Mouse (Mus musculus): ENCODE measurements around the gene Rcn1.

The Rcn1 gene

DNA sequence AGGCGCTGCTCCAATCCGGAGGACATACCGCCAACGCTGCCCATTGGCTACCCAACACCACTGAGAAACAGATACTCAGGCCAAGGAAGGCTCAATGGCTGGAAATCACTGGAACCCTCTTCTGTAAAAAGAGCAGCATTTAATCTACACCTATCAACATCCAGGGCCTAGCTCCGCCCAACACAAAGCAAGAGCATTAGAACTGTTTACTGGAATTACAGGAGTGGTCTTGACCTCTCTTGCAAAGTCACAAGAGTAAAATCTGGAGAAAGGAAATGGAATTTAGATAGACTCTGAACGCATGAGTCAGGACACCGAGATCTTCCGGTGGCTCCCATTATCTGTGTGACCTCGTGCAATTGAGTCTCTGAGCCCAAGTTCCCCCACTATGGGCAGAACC is 3.1 kb downstream of the Rcn1 start:
- no peak for DNase-seq (ENCODE audit: extremely low spot score, low read depth, low spot score)

DNA sequence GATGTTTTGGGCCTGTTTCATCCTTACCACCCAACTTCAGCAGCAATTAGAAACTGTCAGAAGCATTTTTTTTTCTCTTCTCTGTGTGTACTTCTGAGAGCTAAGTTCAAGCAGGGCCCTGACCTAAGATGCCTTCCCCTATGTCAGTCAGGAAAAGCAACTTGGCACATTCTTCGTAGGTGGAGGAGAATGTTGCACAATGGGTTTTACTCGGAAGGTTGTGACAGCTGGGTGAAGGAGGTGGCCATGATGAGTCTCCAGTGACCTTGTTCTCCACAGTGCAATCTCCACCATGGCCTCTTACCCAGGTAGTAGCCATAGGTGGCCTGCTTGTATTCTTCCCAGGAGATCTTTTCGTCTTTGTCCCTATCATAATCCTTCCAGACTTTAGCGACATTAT is 4.7 kb downstream of the Rcn1 start:
- DNase-seq (ENCODE audit: extremely low spot score, low read depth, low spot score), result no peak

DNA sequence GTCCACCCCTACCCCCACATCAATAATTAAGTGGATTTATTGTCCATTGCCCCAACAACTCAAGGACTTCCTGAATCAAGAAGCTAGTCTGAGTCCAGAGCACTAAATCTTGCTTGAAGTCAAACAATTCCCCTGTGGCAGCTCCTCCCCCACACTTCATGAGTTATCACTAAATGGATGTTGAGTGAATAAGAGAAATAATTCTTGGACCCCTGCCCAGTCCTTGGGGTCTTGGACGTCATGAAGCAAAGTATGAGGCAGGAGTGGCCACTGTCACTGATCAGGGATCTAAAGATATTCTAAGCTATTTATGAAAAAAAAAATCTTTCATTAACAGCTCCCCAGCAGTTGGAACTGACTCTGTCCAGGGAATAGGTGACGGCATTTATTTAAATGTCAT is 6.6 kb downstream of the Rcn1 start:
- no peak for DNase-seq (ENCODE audit: extremely low spot score, low read depth, low spot score)

DNA sequence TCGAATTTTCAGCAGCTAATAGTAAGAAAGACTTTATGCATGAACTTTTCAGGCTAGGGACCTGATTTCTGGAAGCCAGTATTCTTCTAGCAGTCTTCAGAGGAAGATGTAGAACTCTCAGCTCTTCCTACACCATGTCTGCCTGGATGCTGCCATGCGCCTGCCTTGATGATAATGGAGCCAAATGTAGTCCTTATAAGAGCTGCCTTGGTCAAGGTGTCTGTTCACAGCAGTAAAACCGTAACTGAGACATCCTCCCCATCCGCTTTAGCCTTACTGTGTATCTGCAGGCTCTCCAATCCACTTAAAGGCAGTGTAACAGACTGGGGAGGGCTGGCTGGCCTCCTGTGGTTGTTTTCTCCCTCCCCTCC is 7.7 kb downstream of the Rcn1 start:
- DNase-seq (ENCODE audit: extremely low spot score, low read depth, low spot score), result no peak

DNA sequence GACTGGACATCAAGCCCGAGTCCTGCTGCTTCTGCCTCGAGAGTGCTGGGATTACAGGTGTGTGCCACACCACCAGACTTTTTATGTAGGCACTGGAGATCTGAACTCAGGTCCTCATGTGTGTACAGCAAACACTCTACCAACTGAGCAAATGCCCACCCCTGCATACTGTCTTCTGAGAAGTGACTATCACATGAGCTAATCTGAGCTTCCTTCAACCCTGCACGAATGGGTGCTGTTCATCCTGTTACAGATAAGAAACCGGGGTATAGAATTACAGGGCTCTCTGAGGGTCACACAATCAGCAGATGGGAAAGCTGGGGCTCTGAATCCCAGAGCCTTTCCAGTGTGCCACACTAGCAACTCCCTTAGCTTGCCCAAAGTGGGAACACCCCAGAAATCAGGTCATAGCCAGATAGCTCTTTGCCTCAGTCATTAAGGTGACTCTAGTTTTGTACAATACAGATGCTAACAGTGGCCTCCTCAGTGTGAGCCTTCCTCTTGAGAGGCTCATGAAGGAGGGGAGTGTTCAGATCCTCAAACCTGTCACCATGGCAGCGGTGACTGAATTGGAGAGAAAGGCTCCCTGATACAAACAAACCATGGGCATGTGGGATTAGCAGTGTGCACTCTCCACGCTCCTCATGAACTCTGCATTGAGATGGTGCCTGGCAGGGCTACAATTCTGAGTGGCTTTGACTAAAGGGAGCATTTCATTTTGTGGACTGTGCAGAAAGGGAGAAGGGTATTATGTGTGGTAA is 8.3 kb downstream of the Rcn1 start:
- no peak for DNase-seq (ENCODE audit: extremely low spot score, low read depth, low spot score)

DNA sequence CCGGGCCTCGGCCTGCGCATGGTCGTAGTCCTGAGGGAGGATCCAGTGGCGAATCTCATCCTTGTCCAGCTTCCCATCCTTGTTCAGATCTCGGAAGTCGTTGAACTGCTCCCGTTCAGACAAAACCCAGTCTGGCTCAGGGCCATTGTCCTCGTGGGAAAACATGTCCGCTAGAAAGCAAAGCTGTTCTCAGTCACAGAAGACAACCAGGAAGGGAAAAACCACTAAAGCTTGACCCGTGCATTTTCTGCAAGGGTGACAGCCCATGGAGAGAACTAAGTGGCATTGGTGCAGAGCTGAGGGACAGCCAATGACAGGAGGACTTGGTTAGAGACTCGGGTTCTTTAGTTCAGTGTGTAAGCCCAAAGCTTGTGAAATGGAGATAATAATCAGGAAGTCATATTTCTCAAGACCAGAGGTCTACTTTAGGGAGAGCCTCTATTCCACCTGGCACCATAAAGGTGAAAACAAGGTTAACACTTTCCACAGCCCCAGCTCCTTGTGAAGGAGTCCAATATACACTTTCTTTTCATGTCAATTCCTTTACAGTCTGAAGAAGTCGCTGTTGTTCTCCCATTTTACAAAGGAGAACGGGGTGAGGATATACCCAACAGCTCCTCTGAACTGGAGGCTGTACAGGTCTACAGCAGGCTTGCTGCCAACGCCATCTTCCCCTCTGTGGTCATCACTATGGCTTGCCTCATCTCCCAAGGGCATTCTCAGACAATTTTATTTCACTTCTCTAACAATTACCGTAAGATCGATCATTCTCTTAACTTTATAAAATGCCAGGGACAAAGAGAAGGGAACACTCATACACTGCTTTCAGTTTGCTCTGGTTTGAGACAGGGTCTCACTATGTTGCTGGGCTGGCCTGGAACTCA is 9.9 kb downstream of the Rcn1 start:
- no peak for DNase-seq (ENCODE audit: extremely low spot score, low read depth, low spot score)

DNA sequence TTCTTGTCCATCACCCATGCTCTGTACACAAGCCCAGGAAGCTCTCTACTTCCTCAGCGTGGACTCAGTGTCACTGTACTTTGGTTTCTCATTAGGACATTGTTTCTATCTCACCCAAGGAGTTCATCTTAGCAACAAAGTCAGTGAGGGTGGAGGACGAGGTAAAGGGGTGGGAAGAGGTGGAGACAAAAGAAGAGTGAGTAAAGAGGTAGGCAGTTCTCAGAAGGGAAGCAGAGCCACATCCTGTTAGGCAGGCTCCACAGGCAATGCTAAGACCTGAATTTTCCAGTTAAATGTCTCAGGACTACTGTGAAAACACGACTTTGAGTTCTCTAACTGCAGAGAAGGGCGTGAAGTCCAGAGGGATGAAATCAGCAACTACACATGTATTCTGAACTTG is 12.7 kb downstream of the Rcn1 start:
- no peak for DNase-seq (ENCODE audit: extremely low spot score, low read depth, low spot score)

DNA sequence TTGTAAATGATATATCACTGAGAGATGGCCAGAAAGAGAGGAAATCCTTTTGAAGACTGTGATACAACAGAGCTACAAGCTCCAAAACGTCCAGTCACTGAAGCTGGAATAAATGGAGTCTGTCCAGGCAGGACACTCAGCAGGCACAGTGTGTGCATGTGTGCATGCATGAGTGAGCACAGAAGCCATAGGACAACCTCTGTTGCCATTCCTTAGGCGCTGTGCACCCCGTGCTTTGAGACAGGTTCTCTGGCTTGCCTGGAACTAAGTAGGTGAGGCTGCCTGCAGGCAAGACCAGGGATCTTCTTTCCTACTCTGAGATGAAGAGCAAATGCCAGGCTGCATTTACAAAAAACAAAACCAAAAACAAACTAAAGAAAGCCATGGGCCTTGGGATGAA is 14.1 kb downstream of the Rcn1 start:
- no peak for DNase-seq (ENCODE audit: extremely low spot score, low read depth, low spot score)

DNA sequence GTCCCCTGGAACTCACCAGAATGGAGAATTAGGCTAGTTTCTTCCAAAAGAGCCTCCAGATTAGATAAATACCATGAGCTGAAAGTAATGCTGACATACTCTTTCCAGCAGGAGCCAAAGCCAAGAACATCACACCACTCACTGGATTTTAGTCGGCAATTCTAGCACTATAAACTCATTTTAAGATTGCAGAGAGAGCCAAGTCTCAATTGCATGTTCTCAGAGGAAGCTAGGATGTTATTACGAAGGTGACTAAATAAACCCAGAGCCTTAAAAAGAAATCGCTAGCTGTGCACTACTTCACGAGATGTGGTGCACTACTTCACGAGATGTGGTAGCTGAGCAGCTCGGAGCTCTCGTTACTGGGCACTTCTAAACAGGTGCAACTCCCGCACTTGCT is 16.1 kb downstream of the Rcn1 start:
- no peak for DNase-seq (ENCODE audit: extremely low spot score, low read depth, low spot score)

DNA sequence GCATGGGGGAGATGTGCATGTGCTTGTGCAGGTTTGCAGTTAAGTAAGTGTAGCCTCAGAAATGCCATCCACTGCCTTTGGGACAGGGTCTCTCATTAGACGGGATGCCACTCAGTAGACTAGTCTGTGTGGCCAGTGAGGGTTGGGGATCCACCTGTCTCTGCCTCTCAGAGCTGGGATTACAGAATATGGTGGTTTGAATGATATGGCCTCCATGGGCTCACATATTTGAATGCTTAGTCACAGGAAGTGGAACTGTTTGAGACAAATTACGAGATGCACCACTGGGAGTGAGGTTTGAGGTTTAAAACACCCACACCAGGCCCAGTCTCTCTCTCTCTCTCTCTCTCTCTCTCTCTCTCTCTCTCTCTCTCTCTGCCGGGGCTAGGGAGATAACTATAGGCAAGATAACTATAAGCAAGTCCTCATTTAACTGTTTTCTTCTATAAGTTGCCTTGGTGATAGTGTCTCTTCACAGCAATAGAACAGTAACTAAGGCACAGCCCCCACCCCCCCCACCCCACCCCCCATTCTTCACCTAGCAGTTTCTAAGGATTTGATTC is 18.3 kb downstream of the Rcn1 start:
- DNase-seq (ENCODE audit: extremely low spot score, low read depth, low spot score), result no peak

DNA sequence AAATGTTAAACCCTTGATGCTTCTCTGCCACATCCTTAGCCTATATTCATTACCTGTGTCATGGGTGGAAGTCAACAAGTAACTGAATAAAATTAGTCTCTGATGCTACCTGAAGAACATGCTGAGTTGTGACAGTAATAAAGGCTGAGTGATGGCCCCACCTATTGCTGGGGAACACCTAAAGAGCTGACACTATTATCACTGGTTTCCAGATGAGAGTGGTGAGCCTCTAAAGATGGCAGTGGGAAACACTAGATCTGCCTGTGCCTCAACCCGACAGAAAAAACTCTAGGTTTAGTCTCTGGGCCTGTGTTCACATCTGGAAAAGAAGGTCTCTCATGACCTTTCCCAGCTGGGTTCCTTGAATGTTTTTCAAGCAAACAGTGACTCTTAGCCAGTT is 19.4 kb downstream of the Rcn1 start:
- DNase-seq (ENCODE audit: extremely low spot score, low read depth, low spot score), result no peak

DNA sequence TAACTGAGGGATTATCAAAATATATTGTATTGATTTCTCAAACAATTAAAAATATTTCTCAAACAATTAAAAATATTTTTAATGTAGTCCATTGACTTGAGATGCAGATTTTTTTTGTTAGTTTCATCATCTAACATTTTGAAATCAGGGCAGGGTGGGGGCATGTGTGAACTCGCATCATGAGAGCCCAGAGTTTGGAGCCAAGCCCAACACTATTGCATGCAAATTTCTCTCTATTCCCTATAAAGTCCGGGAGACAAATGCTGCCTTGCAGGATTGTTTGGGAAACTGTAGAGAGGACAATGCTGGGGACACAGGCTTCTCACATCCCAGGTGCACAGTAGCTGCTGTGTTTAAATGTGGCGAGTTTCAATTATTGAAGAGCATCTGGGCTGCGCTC is 23.4 kb downstream of the Rcn1 start:
- no peak for DNase-seq (ENCODE audit: extremely low spot score, low read depth, low spot score)

DNA sequence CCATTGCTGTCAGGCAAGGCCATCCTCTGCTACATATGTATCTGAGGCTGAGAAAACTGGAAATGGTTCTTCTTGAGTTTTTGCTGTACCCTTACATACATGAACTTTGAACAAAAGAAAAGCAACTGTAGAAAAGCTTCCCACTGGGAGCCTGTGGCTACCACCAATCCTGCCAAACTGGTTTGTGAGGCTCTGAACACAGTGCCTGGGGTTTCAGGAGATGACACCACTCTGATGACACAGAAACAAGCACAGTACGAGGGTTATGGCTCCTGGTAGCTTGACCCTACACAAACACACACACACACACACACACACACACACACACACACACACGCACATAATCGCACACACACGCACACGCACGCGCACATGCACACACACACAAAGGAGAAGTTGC is 23.9 kb downstream of the Rcn1 start:
- no peak for DNase-seq (ENCODE audit: extremely low spot score, low read depth, low spot score)

DNA sequence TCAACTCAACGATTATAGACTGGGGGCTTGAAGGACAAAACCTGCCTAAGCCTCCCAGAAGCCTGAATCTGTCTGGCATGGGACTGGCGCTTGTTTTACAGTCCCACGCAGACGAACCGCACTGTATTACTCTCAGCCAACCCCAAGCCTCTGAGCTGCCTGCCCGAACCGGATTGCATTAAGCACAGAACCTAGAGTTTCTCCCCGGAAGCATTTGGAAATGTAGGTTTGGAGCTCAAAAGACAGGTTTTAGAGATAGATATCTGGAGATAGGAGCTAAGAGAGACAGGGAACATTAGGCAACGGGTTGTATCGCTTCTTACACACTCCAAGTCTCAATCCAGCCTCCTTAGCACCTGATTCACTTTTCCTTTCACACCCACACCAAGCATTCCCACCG is 25.5 kb downstream of the Rcn1 start:
- DNase-seq (ENCODE audit: extremely low spot score, low read depth, low spot score), result no peak

DNA sequence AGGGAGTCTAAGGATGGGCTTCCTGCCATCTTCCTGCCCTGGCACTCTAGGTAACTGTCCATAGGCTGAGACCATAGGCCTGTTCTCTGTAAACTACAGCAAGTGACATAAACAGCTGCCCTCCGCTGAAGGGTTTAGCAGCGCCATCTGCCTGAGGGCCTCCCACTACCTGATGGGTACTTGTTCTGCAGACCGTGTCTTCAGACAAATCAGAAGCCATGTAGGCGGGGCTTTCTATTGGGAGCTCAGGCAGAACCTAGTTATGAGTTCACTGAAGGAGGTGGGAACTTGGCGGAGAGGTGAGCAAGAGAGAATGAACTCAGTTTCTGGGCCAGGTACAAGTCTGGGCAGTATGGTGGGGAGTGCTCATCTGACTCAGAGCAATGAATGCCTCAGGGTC is 26.4 kb downstream of the Rcn1 start:
- no peak for DNase-seq (ENCODE audit: extremely low spot score, low read depth, low spot score)

DNA sequence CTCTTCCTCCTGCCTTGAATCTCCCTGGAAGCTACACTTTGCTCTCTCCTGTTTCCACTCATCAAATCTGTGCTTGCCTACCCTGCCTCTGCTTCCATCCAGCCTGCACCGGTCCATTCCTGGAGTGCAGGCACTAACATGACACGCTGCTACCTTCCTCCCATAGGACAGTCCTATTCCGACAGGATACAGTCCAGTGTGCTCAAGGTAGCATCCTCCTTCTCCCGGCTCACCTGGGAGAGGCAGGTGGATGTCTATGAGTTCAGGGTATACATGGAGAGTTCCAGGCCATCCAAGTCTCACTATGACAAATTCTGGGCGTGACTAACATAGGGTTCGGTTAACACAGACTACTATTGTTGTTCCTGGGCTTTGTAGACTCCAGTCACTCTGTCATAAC is 27.0 kb downstream of the Rcn1 start:
- no peak for DNase-seq (ENCODE audit: extremely low spot score, low read depth, low spot score)

DNA sequence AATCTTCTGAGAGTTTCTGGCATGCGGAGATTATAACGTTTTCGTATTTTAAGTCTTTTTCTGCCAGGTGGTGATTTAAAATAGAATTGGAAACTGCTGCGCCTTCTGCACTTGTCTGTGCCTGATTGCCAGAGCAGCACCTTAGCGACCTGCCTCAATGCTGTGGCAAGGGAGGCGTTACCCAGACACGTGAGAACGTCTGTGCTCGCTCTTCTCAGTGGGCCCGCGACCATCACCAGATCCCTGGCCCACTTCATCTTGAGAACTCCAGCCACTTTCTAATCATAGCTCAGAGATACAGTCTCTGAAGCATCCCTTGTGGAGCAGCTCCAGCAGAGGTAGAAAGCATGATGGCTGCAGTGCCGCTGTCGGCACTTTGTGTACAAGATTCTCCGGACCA is 28.4 kb downstream of the Rcn1 start:
- no peak for DNase-seq (ENCODE audit: extremely low spot score, low read depth, low spot score)

DNA sequence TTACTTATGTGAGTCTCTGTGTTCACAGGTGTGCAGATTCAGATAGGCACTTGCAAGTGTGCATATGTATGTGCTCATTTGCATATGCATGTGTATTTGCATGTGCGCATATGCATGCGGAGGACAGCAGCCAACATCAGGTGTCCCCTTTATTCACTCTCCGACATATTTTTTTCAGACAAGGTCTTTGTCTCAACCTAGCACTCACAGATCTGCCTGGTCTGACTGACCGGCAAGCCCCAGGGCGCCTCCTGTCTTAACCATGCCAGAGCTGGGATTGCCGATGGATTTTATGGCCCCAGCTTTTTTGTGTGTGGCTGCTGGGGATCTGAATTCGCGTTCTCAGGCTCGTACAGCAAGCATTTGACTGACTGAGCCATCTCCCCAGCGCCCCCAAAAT is 28.9 kb downstream of the Rcn1 start:
- DNase-seq (ENCODE audit: extremely low spot score, low read depth, low spot score), result no peak

DNA sequence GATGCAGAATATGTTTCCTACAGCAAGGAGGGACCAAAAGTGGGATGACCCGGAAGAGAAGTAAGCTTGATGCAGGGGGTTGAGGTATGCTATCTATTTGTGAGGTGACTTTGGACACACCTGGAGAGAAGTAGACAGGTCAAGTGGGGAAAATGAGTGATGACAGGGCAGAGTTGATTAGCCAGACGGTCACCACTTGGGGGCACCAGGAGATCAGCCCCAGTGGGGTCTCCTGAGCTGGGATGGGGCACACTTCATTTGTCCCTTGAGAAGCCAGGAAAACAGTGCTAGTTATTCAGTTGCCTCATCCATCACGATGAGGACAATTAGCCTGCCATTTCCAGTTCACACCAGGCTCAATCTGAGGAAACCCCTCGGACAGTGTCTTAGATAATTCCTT is 31.5 kb downstream of the Rcn1 start:
- no peak for DNase-seq (ENCODE audit: extremely low spot score, low read depth, low spot score)

DNA sequence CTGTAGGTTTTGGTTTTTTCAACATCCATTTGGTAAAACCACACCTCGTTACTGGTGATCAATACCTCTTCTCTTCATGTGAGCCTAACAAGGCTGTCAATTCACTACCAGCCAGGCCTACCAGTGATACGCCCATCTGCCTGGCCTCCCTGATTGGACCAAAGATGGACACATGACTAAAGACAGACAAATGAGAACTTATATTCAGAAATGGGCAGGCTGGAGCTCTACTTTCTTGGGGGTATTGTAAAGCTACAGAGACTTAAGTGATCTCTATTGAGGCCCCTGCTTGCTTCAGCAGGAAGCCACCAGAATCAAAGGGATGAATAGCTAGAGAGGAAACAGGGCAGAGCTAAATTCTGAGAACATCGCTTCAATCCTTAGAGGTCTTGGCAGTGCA is 41.1 kb downstream of the Rcn1 start:
- DNase-seq (ENCODE audit: extremely low spot score, low read depth, low spot score), result no peak

DNA sequence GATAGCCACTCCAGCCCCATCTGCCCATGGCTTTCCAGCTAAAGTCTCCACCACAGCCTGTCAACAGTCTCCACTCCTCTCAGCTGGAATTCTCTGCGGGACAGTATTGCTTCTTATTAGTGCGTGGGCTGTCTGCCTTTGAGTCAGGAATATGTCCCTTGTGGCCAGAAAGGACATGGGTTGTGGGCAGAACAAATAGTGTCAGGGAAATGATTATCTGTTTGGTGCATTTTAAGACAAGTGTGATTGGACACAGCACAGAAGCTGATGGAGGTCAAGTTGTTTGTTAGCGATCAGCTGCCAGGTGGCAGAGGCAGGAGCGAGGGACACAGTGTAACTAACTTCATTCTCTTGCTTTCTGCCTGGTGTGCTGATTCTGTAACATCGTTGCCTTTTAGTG is 42.3 kb downstream of the Rcn1 start:
- DNase-seq (ENCODE audit: extremely low spot score, low read depth, low spot score), result no peak

DNA sequence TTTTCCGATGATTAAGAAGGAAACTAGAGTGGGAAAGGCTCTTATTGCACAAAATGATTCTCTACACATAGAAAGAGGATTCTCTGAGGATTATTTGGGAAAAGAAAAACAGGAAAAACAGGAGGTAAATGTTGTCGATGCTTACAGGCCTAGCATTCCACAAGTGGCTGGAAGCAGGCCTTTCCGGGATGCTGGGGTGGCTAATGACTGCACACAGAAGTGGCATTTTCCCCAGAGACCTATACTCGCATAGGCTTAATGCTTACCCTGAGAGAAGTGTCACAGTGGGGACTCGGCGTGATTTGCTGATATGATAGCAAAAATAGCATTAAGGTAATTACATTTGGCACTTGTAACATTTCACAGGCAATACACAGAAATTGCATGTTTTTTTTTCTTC is 50.2 kb downstream of the Rcn1 start:
- DNase-seq (ENCODE audit: extremely low spot score, low read depth, low spot score), result no peak

Data from hindlimb bud, embryonic 11.5 days (tissue).